Mouse (Mus musculus) liver, embryonic 14.5 days (tissue): ENCODE data around the gene Prrg2.

Source experiments
- CTCF ChIP-seq: IDR thresholded peaks from 2 replicates; pipeline ENCODE4 v1.5.1; 2016; ENCODE audit warnings: antibody characterized with exemption, low read depth, control low read depth
- EP300 ChIP-seq: IDR thresholded peaks from 2 replicates; pipeline ENCODE4 v1.6.1; 2016; ENCODE audit warnings: antibody characterized with exemption, low read depth

- TF ChIP-seq CTCF (no peak), EP300 (no peak)
These were observed 31.6 kb upstream of the Prrg2 start for GRCm38 (mm10) chr7:45094121-45094520.
